Mouse (Mus musculus): Measurements from ENCODE around the gene Irak2.

Gene Irak2

DNA sequence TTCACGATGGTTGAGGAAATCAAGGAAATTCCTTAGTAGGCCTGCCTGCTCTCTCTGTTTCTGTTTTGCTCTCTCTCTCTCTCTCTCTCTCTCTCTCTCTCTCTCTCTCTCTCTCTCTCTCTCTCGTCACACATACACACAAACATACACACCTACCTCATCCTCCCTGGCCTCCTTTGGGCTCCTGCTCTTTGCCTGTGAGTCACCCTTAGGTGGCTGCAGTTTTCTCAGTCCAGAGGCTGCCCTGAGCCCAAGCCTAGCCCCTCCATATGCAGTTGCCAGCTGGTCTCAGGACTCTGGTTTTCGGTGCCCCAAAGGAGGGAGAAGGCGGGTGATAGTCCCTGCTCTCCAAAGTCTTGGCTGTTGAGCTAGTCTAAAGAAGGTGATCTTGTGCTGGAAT, 4.8 kb downstream of the Irak2 start:
- no peak for DNase-seq

DNA sequence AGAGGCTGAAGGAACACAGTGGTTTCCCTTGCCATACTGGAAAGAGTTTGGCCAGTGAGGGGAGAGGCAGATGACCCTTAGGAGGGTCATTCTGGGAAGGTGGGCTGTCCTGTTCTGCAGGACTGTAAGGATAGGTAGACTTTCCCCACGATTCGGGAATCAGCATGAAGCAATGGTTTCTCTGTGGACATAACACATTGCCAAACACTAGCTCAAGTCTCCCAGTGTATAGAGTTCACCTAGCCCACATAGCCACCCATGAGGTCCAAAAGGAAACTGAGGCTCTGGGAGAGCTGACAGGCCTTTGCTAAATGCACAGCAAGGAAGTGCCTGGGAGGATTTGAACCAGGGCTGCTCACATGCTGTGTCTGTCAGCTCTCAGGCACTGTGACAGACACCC, 5.7 kb downstream of the Irak2 start:
- no peak for DNase-seq

DNA sequence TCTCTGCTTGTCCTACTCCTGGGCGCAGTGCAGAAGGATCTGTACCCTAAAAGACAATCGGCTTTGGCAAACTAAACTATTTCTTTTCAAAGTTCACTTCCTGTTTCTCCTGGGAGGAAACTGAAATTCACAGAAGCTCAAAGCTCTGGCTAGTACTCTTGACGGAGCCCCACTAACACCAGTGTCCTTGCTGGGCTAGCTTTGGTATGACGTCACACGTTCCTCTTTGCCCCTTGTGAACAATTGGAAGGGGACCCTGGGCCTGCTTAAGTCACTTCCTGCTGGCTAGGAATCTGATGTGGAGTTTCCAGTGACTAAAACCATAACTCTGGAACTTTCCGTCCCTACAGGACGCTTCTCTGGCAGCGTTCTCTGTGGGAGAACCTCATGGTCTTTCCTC, 6.5 kb downstream of the Irak2 start:
- no peak for DNase-seq

DNA sequence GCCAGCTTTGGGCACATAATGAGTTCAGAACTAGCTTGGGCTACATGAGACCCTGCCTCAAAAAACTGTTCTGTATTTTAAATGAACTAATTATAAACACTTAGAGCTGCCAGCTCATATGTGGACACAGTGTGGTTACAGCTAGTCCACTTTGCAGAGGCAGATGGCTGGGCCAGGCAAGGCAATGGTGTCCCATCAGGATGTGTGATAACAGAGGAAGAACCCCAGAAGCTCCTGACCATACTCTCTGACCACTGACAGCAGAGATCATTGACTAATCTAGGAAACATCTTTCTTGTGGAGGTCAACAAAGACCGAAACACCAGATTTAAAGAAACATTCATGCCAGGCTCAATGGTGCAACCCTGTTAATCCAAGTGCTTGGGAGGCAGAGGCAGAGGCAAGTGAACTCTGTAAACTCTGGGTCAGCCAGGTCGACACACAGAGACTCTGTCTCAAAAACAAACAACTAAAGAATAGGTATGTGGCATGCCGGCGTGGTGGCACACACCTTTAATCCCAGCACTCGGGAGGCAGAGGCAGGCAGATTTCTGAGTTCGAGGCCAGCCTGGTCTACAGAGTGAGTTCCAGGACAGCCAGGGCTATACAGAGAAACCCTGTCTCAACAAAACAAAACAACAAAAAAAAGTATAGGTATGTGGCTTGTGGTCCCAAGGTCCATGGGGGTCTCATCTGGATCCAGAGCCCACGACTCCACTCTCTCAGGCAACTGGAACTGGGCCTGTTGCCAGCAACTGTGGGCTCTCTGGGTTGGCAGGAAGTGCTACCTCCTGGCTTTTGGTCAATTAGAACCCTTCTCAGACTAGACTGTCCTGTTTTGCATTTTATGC, 11.3 kb downstream of the Irak2 start:
- no peak for DNase-seq

DNA sequence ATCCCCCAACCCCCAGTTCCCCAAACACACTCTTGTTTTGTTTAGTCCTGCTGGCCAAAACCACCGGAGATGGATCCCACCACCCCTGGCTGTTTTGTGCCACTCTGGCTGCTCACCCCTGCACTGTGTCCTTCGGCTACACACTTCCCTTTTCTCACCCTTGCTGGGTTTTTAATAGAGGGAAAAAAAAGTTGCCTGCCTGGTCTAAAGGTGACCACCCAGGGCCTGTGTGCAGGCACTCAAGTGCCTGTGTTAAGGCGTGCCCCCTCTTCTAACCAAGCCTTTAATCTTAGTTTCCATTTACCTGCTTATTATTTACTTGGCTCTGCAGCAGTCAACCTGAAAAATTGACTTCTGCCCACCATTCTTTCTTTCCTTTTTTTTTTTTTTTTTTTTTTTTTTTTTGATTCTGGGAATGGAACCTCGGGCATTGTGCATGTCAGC, 12.0 kb downstream of the Irak2 start:
- no peak for DNase-seq

DNA sequence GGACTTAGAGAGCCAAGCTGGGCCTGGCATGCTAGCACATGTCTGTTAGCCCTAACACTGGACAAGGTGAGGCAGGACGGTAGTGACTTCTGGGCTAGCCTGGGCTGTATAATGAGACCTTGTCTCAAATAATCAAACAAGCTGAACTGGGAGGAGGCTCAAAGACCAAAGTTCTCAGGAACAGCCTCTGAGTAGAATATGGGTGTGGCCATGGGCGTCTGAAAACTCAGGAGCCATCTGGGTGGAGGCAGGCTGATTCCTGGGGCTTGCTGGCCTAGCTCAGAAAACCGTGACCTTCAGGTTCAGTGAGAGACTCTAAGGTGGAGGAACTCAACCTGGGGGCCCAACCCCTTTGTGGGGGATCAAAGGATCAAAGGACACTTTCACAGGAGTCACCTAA, 13.4 kb downstream of the Irak2 start:
- no peak for DNase-seq

DNA sequence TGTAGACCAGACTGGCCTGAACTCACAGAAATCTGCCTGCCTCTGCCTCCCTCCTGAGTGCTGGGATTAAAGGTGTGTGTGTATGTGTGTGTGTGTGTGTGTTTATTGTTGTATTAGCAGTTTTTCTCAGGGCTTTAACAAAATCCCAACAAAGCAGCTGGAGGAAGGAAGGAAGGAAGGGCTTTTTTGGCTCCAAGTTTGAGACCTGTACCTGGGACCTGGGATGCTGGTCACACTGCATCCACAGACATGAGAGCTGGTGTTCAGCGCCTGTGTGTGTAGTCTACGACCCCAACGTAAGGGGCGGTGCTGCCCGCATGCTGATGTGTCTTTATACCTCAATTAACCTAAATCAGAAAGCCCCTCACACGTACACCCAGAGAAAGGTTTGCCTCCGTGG, 15.3 kb downstream of the Irak2 start:
- DNase-seq = no peak

DNA sequence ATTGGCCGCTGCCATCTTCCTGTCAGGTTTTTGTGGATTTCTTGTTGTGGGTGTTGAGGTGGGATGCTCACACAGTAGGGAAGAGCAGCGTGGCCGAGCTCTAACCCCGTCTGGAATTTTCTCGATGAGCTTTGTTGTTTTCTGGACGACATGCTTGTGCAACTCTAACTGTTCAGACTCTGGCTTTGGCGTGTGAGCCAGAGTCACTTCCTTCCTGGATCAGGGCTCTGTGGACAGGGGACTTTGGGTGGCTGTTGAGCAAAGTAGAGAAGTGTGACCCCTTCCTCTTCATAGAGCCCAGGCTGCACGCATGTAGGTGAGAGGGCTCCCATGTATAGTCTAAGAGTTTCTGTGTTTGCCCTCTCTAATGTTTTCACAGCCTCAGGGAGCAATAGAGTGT, 15.8 kb downstream of the Irak2 start:
- no peak for DNase-seq

DNA sequence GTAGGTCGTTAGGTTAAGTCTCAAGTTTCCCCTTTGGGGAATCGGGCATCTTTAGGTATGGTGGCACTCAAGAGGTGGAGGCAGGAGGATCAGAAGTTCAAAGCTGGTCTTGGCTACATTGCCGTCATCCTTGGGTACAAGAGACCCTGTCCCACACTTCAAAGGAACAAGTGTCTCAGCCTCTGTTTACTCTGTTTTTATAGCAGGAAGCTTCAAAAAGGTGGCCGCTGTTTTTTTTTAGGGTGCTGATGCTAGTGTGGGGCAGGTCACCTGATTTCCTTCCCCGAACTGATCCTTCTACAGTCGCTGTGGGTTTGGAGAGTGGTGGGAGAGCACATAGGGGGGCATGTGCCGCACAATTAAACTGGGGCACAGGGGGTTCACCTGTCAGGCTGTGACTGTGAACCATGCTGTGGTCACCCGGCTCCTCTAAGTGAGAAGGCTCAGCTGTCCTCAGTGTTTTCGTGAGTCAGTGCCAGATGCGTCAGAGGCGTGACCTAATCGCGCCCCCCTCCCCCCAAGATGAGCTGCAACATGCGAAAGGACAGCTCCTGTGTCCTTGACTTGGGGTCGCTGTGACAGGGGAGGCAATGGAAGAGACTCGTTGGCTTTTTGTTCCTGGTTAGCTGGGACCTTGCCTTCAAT, 16.6 kb downstream of the Irak2 start:
- no peak for DNase-seq

DNA sequence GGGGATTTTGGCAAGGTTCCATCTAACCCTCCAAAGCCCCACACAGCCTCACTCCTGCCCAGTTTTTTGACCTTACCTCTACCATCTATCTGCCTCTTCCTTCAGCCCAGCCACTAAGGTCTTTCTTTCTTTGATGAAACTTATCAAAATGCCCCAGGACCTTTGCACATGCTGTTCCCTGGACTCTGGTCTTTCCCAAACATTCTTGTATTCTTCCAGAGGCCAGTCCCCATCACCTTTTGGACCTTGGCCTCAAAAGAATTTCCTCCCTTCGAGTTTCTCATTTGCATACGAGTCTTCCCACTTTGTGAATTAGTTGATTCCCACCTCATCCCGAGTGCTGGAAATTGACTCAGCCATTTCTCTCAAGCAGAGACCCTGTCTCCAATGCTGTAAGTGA, 17.2 kb downstream of the Irak2 start:
- no peak for DNase-seq

DNA sequence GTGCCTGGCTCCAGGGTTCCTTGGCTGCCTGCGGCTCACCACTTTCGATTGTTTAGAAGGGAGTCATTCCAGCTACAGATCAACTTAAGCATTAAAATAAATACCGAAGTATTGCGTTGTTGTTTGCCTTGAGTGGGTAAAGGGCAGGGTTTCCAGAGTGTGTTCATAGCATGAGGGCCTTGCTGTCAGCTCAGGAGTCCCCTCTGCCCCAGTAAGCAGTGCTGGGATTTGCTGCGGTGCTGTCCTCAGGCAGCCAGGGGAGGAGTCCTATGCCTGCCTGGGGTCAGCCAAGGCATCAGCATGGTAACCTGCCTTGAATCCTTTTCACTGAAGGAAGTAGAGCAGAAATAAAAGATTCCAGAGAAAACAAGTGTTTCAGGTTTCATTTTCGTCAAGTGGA, 18.6 kb downstream of the Irak2 start:
- no peak for DNase-seq

DNA sequence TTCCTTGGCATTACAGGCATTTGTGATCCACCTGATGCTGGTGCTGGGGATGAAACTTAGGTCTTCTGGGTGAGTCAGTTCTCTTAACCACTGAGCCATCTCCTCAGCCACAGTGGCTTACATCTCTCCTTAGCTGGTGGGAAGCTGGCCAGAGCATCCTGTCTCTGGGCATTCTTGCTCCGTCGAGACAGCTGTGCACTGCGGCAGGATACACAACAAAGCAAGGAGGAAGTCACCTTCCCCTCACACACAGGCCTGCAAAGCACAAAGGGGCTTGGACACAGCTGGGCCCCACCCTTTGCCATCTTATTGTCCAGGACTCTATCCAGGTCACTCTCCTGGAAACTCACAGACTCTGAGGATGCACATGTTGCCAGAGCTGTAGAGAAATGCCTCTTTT, 20.0 kb downstream of the Irak2 start:
- DNase-seq = no peak

DNA sequence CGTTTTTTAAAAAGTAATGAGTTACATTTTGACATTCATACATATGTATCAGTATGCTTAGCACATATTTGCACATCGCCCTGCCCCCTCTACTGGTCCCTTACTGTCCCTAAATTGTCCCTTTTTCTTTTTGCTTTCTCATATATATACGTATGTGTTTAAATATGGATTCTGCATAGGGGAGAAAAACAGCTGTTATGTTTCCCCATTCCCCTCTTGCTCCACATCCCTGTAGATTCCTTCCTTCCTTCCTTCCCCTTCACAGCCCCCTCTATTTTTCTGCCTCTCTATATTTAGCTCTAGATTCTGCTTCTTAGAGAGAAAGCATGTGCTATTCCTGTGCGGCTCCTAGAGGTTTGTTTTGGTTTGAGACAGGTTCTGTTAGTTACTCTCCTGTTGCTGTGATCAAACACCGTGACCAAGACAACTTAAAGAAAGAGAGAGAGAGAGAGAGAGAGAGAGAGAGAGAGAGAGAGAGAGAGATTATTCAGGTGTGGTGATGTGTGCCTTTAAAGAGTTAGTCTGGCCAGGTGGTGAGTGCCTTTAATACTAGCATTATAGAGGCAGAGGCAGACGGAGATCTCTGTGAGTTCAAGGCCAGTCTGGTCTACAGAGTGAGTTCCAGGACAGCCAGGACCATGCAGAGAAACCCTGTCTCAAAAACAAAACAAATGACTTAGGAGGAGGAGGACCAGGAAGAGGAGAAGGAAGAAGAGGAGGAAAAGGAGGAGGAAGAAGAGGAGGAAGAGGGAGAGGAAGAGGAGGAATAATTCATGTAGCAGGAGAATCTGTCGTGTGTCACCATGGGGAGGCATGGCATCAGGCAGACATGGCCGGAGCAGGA, 21.6 kb downstream of the Irak2 start:
- no peak for DNase-seq

DNA sequence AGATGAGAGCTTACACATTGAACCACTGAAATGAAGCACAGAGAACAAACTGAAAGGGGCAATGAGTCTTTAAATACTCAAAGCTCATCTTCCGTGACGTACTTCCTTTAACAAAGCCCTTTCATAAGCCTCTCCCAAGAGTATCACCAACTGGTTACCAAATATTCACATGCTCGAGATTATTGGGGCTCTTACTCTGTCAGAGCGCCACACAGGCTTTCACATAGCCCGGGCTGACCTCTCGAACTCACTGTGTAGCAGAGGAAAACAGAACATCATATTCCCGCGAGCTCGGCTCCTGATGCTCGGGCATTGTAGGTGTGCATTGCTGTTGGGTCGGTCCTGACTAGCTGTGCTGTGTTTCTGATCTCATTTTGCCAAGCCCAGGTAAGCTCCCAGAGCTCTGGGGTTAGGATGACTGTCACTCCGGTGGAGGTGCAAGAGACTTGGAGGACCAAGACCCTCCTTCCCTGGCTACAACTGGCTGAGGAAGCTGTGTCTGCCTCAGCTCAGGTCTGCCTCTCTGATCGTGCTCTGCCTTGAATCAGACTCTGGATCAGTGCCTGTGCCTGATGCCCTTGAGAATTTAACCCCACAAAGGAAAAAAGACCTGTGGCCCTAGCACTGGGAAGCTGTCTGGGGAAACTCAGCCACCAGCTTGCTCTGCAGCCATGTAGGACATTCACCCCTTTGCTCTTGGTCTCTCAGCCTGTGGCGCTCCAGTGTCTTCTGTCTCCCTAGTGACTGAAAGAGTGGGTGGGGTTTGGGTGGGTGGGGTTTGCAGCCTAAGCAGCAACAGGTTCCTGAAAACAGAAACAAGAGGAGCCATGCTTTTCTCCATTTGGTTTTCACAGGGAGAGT, 22.5 kb downstream of the Irak2 start:
- no peak for DNase-seq

DNA sequence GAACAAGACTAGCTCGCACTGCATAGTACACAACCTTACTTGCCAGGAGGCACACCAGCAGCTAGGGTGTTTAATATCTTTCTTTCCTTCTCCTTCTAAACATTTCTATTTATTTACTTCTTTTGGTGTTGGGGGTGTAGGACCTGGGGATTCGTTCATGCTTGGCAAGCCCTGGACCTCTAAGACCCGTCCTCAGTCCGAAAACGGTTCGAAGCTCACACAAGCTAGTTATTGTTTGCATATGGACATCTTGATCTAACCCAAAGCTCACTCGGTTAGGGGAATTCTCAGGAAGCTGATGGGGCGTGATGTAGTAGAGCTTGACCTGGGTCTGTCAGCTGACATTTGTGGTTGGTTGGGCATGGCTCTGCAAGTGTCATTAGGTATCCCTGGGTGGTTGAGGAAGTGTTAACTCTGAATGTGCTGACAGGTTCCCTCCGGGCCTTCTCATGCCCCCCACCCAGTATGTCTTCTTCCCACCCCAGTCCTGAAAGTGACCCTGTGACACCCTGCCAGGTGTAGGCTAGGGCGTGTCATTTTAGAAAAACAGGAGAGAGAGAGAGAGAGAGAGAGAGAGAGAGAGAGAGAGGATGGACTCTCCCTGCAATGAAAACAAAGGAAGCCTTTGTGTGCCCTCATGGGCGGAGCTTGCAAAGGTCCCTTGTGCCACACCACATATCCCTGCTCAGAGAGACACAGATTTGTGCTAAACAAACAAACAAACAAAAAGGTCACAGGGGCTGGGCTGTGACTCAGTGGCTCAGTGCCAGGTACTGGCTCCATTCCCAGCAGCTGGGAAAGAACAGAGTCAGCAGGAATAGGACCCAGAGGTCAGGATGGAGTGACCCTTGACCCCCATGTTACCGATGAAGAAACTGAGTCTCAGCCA, 23.3 kb downstream of the Irak2 start:
- no peak for DNase-seq

DNA sequence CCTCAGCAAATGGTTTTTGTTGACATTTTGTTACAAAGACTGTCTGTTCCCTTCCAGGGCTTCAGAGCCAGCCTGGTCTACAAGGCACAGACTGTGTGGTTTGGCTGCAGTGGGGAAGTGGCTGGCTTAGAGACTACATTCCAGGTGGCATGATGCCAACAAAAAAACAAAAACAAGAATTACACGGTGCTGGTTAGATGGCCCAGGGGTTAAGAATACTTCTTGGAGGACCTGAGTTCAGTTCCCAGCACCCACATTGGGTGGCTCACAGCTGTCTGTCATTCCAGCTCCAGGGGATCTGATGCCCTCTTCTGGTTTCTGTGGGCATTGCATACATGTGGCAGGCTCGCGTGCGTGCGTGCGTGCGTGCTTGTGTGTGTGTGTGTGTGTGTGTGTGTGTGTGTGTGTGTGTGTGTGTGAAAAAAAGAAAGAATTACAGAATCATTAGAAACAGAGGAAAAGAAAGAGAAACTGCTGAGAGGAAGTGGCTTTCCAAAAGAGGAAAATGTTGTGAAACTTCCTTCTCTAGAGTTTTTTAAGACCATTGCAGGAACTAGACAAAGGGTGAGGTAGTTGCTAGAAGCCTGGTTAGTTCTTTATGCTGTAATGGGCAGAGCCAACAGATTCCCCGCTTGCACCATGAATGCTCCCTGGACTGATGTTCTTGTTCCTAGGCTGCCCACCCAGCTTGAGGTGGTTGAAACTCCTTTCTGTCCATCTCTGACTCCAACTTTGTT, 24.9 kb downstream of the Irak2 start:
- no peak for DNase-seq

DNA sequence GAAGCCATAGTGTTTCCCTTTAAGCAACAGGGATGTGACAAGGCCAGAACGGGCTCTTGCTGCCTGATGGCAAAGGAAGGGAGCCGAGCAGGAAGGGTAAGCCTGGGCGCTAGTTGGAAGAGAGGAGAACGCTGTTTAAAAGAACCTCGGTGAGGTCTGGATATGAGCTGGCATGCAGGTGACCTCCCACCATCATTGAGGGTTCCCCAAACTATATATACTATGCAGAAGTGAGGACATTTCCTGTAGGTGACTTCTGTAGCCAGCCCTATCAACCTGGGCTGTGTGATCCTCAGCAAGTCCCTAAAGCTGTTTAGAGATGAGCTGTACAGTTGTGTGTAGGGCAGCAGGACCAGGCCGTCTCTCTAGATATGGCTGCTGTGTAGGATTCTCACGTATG, 26.0 kb downstream of the Irak2 start:
- no peak for DNase-seq

DNA sequence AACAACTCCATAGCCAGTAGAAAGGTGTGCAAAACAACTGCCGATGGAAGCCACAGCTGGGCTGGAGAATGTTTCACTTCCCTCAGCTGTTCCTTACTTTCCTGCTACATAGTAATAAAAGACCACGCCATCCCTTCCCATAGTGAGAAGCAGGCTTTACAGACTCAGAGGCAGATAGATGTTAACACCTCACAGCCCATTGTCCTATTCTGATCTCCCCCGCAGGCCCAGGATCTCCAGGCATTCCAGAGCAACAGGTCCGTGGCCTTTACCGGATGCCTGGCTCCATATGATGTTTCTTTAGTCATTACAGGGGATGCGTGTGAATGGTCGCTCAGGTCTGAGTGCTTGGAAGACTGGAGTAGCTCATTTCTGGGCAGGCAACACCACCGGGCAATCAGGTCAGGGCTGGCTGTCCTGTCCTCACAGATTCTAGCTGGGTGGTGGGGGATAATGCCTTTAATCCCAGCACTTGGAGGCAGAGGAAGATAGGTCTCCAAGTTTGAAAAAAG, 29.4 kb downstream of the Irak2 start:
- DNase-seq = no peak

DNA sequence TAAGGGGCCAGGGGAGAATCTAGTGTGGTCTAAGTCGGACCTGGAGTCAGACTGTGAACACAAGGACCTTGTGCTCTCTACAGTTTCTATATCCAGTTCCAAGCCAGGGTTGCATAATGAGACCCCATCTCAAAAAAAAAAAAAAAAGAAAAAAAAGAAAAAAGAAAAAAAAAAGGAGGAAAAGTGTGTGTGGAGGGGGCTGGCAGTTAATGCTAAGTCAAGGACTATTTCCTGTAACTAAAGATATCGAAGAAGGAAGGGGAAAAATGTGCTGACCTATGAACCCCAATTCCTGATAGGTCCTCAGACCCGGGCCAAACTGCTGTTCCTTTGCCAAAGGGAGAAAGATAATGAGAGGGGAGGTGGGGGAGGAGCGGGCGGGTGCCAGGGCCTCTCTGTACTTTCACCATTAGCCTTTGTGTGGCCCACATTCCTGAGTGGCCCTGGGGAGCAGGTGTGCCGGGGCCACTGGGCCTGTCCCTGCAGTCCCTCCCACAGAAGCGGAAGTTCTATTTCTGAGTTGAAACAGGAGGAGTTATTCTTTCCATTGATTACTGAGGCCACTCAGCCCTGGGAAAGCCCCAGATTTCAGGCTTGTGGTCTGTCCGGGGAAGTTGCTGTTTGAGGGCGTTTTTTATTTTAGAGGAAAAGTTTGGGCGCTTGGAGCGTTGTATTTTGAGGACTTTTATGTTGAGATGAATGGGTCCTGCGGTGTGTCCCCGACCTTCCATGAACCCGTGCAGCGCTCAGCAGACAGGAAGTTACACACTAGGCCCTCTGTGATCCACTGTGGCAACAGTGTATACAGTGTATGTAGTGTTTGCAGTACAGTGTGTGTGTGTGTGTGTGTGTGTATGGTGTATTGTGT, 30.3 kb downstream of the Irak2 start:
- DNase-seq = peak; percentile 66

DNA sequence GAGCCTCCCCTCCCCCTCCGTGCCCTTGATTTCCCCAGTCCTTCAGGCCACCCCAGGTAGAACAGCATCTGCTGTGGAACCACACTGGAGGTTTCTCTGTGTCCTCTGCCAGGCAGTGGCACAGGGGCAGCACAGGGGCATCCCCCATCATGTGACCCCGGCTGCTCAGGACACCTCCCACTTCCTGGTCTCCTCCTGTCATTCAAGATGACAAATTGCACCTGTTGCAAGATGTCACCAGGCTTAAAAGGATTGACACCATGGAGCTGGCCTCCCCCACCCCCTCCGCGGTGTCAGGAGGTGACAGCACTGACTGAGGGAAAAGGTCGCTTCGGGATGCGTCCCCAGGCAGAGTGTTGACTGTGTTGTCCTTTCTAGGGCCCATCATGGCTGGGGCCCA, 31.6 kb downstream of the Irak2 start:
- peak; percentile 55 for DNase-seq
